ENCODE assay signal across 17 mouse cellular contexts in genomic region chr7:84777696-84778095, GRCm38 (mm10).
A peak's percentile ranks its signal among the peaks of the same experiment; 100 is the strongest.
DNase-seq lines count a peak whose midpoint lies in the region; ATAC-seq and TF ChIP-seq lines count a peak whose summit lies in the region.
"Had no signal": no experiment of that assay in that cellular context is flagged by ENCODE, and none has a peak within 500 bp of the region (broad histone marks: within the 10 kb centered on the region; RNA-seq: fewer than 3 reads in every experiment).

No protein-coding gene starts in this region.

- no peak overlapping the region for H3K4me3 ChIP-seq in gastrocnemius, adult 2 months
- H3K4me3 ChIP-seq in liver, postnatal 0 days (ENCODE audit: low read depth, low read length): no peak overlapping the region
- H3K4me3 ChIP-seq in left cerebral cortex, adult 2 months: no peak overlapping the region
- H3K4me3 ChIP-seq: embryonic facial prominence, embryonic 12.5 days; forebrain, embryonic 15.5 days; limb, embryonic 12.5 days; midbrain, embryonic 15.5 days had no signal

- 0 out of 2 replicates have a peak, but pooled peaks have one; percentile 9 for TF ChIP-seq CTCF in gastrocnemius, adult 2 months (IDR thresholded peaks at IDR 0.05)
- TF ChIP-seq CTCF in liver, postnatal 0 days (IDR thresholded peaks at IDR 0.05; ENCODE audit: low read depth): peak; percentile 34
- no peak; the same call in 1 of the 2 replicates for TF ChIP-seq CTCF in left cerebral cortex, adult 2 months (IDR thresholded peaks at IDR 0.05)

- no peaks in the 10 kb centered on the region for H3K4me1 ChIP-seq in liver, postnatal 0 days (ENCODE audit: insufficient read depth)
- H3K4me1 ChIP-seq: embryonic facial prominence, embryonic 12.5 days; limb, embryonic 12.5 days; midbrain, embryonic 15.5 days had no signal

- H3K4me2 ChIP-seq in liver, postnatal 0 days (ENCODE audit: low read depth, low read length): no peak overlapping the region
- H3K4me2 ChIP-seq: embryonic facial prominence, embryonic 12.5 days; forebrain, embryonic 15.5 days; limb, embryonic 12.5 days; midbrain, embryonic 15.5 days had no signal

- no peak overlapping the region for H3K9ac ChIP-seq in liver, postnatal 0 days (replicated peaks)
- H3K9ac ChIP-seq: embryonic facial prominence, embryonic 12.5 days; forebrain, embryonic 15.5 days; limb, embryonic 12.5 days; midbrain, embryonic 15.5 days had no signal

- intact Hi-C loops in gastrocnemius, adult 2 months (cut with DNase I): loop anchor here (2.0 kb wide), 2 partner anchors 29 to 183 kb away; no protein-coding TSS in a partner anchor
- intact Hi-C loops in left cerebral cortex, adult 2 months (cut with DNase I): no loop called here
- intact Hi-C loops in left cerebral cortex, postnatal 36 days (cut with DNase I): loop anchor here (5.0 kb wide), 1 partner anchor 185 kb away; no protein-coding TSS in a partner anchor

- no peak for ATAC-seq in liver, postnatal 0 days
- ATAC-seq: forebrain, embryonic 15.5 days; midbrain, embryonic 15.5 days had no signal

- no peaks in the 10 kb centered on the region for H3K27me3 ChIP-seq in liver, postnatal 0 days (ENCODE audit: insufficient read depth, low read length)
- H3K27me3 ChIP-seq: embryonic facial prominence, embryonic 12.5 days; forebrain, embryonic 15.5 days; limb, embryonic 12.5 days; midbrain, embryonic 15.5 days had no signal

- no peak for DNase-seq in gastrocnemius, adult 2 months
- no peak for DNase-seq in gastrocnemius, postnatal 10 days
- DNase-seq in liver, postnatal 0 days: no peak
- DNase-seq in liver (no peak), A20 (ENCODE audit: low read depth, low spot score) (peak; percentile 12), ZHBTc4 (ENCODE audit: low read depth, low spot score) (peak; percentile 3)
- DNase-seq in left cerebral cortex, adult 2 months (ENCODE audit: extremely low spot score in 1 of 2, low spot score in 2 of 2): no peak
- no peak for DNase-seq in left cerebral cortex, postnatal 36 days (ENCODE audit: low spot score in 2 of 2)
- DNase-seq: cerebellum, postnatal 25 days; heart, postnatal 4 days; kidney, adult 9 months; lung, adult 2 months; right cerebral cortex, adult 18-20 months had no signal

- H3K27ac ChIP-seq in gastrocnemius, adult 2 months: no peak overlapping the region
- H3K27ac ChIP-seq in liver, postnatal 0 days (ENCODE audit: low read depth): no peak overlapping the region
- no peak overlapping the region for H3K27ac ChIP-seq in left cerebral cortex, adult 2 months
- H3K27ac ChIP-seq: embryonic facial prominence, embryonic 12.5 days; forebrain, embryonic 15.5 days; limb, embryonic 12.5 days; midbrain, embryonic 15.5 days had no signal

- H3K9me3 ChIP-seq in liver, postnatal 0 days (ENCODE audit: low read length): no peaks in the 10 kb centered on the region
- H3K9me3 ChIP-seq: embryonic facial prominence, embryonic 12.5 days; forebrain, embryonic 15.5 days; limb, embryonic 12.5 days; midbrain, embryonic 15.5 days had no signal

- H3K36me3 ChIP-seq in liver, postnatal 0 days (replicated peaks; ENCODE audit: insufficient read depth, low read length): no peaks in the 10 kb centered on the region
- H3K36me3 ChIP-seq: embryonic facial prominence, embryonic 12.5 days; forebrain, embryonic 15.5 days; limb, embryonic 12.5 days; midbrain, embryonic 15.5 days had no signal

- no peak for TF ChIP-seq EP300 in liver, postnatal 0 days (IDR thresholded peaks at IDR 0.05; ENCODE audit: low read depth)

Comparison
In these comparisons a context has a peak if more than half of its experiments do, and no peak if none do; other contexts are left out.
1. DNase-seq: peak in A20 (single experiment) and ZHBTc4 (single experiment); none in gastrocnemius, adult 2 months (single experiment), gastrocnemius, postnatal 10 days (single experiment), liver, postnatal 0 days (single experiment), liver (single experiment), left cerebral cortex, adult 2 months (0 of 2) and left cerebral cortex, postnatal 36 days (0 of 2).